Mouse (Mus musculus) E14TG2a.4 (cell line): Measurements from ENCODE around the gene Mfsd13b.

Source experiments
- CTCF ChIP-seq: conservative IDR thresholded peaks from 2 replicates; pipeline ENCODE4 v1.5.1; 2014; ENCODE audit warnings: low read length
- NANOG ChIP-seq: IDR thresholded peaks from 2 replicates; pipeline ENCODE4 v1.6.1; 2014; ENCODE audit warnings: borderline replicate concordance, low read length, mixed read lengths

GRCm38 (mm10) chr7:121000065-121000822 lies 17.9 kb downstream of the Mfsd13b start:
- TF ChIP-seq CTCF = no peak
- no peak for TF ChIP-seq NANOG
